Mouse (Mus musculus) CH12.LX (cell line): ENCODE measurements at regions not wholly inside any gene's neighbourhood (a gene's known extent, or its start where the extent isn't known, plus 50 kb on each side); places are given as distances from the start of the nearest gene placed in this dataset.

Experiments
- BHLHE40 ChIP-seq: IDR thresholded peaks from 2 replicates; pipeline ENCODE4 v1.6.1; 2011; ENCODE audit warnings: mild to moderate bottlenecking, low read depth, low read length, improper control_type of control experiment
- CTCF ChIP-seq, 2 experiments: IDR thresholded peaks in 1 of 2; conservative IDR thresholded peaks in 1 of 2; 2 replicates each; pipeline ENCODE4 v1.5.1; 2011 to 2012; ENCODE audit warnings: low read depth in 2 of 2, low read length in 2 of 2, improper control_type of control experiment in 1 of 2, inconsistent platforms in 1 of 2, mild to moderate bottlenecking in 1 of 2, moderate library complexity in 1 of 2
- EP300 ChIP-seq: IDR thresholded peaks from 2 replicates; pipeline ENCODE4 v1.6.1; 2011; ENCODE audit warnings: low read length, improper control_type of control experiment
- JUND ChIP-seq: conservative IDR thresholded peaks from 2 replicates; pipeline ENCODE4 v1.6.1; 2011; ENCODE audit warnings: low read depth, low read length, improper control_type of control experiment
- KAT2A ChIP-seq: IDR thresholded peaks from 2 replicates; pipeline ENCODE4 v1.6.1; 2012; ENCODE audit warnings: low read length, improper control_type of control experiment, inconsistent platforms; ENCODE audit not compliant: insufficient replicate concordance
- POLR2A ChIP-seq: IDR thresholded peaks from 2 replicates; pipeline ENCODE4 v1.6.1; 2011; ENCODE audit warnings: low read depth, mild to moderate bottlenecking, improper control_type of control experiment, low read length
- TBP ChIP-seq: conservative IDR thresholded peaks from 2 replicates; pipeline ENCODE4 v1.6.1; 2011; ENCODE audit warnings: low read depth, low read length, improper control_type of control experiment

GRCm38 (mm10) chr5:120297665-120298282 lies 133.7 kb upstream of the Lhx5 start:
- TF ChIP-seq POLR2A (no peak), CTCF (conservative IDR thresholded peaks at IDR 0.05 in 1 of 2, IDR thresholded peaks at IDR 0.05 in 1 of 2; ENCODE audit: low read depth in 2 of 2, low read length in 2 of 2) (no peak), BHLHE40 (no peak), KAT2A (no peak), EP300 (no peak), JUND (no peak), TBP (no peak)
